Mouse (Mus musculus) midbrain, postnatal 0 days (tissue): ENCODE results near the gene Adipor1. TPM values are rescaled to one million over a fixed set of nuclear protein-coding genes. Genes with fewer than 3 reads are reported as not detected.
A peak's percentile ranks its signal among the peaks of the same experiment; 100 is the strongest.

Source experiments
- ATAC-seq: fragments of 200-750 bp; cut with Nextera tagmentation; 2 replicates; pipeline ENCODE4 v1.8.0; 2017; ENCODE audit warnings: moderate number of reproducible peaks, mild to moderate bottlenecking, moderate TSS enrichment, moderate library complexity; ENCODE audit not compliant: low FRiP score
- DNase-seq: peaks from one replicate; pipeline ENCODE4 v3.0.0-alpha.2; 2015; ENCODE audit warnings: low spot score
- H3K27ac ChIP-seq: fragments of 300-500 bp; sonication (generic); 2 replicates; pipeline ENCODE4 v1.5.1; 2014; ENCODE audit warnings: low read depth, mild to moderate bottlenecking, low read length, mixed read lengths
- H3K27me3 ChIP-seq: fragments of 300-500 bp; sonication (generic); 2 replicates; pipeline ENCODE4 v1.6.1; 2014; ENCODE audit warnings: low read length, control low read depth, mixed read lengths; ENCODE audit not compliant: insufficient read depth
- H3K36me3 ChIP-seq: fragments of 300-500 bp; sonication (generic); 2 replicates; pipeline ENCODE4 v1.6.1; 2014; ENCODE audit warnings: low read length, control low read depth, mixed read lengths; ENCODE audit not compliant: insufficient read depth
- H3K4me1 ChIP-seq: fragments of 300-500 bp; sonication (generic); 2 replicates; pipeline ENCODE4 v1.6.1; 2014; ENCODE audit warnings: mild to moderate bottlenecking, control low read depth, antibody characterized with exemption, low read length, mixed read lengths; ENCODE audit not compliant: insufficient read depth
- H3K4me2 ChIP-seq: fragments of 300-500 bp; sonication (generic); 2 replicates; pipeline ENCODE4 v1.6.1; 2014; ENCODE audit warnings: low read depth, mild to moderate bottlenecking, low read length, mixed read lengths; ENCODE audit not compliant: poor library complexity, severe bottlenecking
- H3K4me3 ChIP-seq: fragments of 300-500 bp; sonication (generic); 2 replicates; pipeline ENCODE4 v1.5.1; 2014; ENCODE audit warnings: low read depth, mild to moderate bottlenecking, low read length, moderate library complexity
- H3K9ac ChIP-seq: fragments of 300-500 bp; sonication (generic); replicated peaks from 2 replicates; pipeline ENCODE4 v1.6.1; 2014; ENCODE audit warnings: mild to moderate bottlenecking, low read length, moderate library complexity, mixed read lengths; ENCODE audit not compliant: poor library complexity, severe bottlenecking
- H3K9me3 ChIP-seq: fragments of 300-500 bp; sonication (generic); 2 replicates; pipeline ENCODE4 v1.6.1; 2016; ENCODE audit warnings: low read length, control low read depth
- CTCF ChIP-seq: IDR thresholded peaks from 2 replicates; pipeline ENCODE4 v1.5.1; 2016; ENCODE audit warnings: antibody characterized with exemption, mild to moderate bottlenecking
- WGBS: fragments of 180-500 bp; shearing (Covaris S2); extraction: QIAGEN DNeasy Blood & Tissue Kit; methylation state at CpG from one replicate; pipeline ENCODE4 v1.1.7; 2014; 5-methylcytosine and 5-hydroxymethylcytosine counted together
- polyA plus RNA-seq: library from polyadenylated mRNA; unstranded; fragments of >200 nt; fragmentation: Nextera tagmentation; extraction: Ambion mirVana; gene quantifications from 2 replicates; pipeline ENCODE4 v1.2.1, GENCODE M21; 2015
- total RNA-seq: library from RNA; depleted of rRNA; stranded (reverse); fragments of >200 nt; gene quantifications from 2 replicates; pipeline ENCODE4 v1.2.3, GENCODE M21; 2014; rRNA removed

The Adipor1 gene
- total RNA-seq (98.7 and 110 TPM in 2 replicates), polyA plus RNA-seq (74.1 and 80.5 TPM in 2 replicates)

- H3K36me3 ChIP-seq: no peaks in the 10 kb centered on the region
- ATAC-seq: peak; percentile 100
Measured at GRCm38 (mm10) chr1:134415168-134415831, at the start of gene Adipor1. Adipor1 (plus strand) TSS chr1:134415378.

GRCm38 (mm10) chr1:134365491-134365890 lies 49.7 kb upstream of the Adipor1 start:
- Histone ChIP-seq H3K36me3 (no peaks in the 10 kb centered on the region), H3K9me3 (no peaks in the 10 kb centered on the region), H3K27ac (no peak overlapping the region), H3K27me3 (no peaks in the 10 kb centered on the region), H3K9ac (no peak overlapping the region), H3K4me3 (no peak overlapping the region), H3K4me2 (no peak overlapping the region), H3K4me1 (no peaks in the 10 kb centered on the region)
- DNase-seq (no peak), ATAC-seq (no peak)
- 72% methylated on average over 5 of the region's 5 CpGs for WGBS
- no peak for TF ChIP-seq CTCF

More at GRCm38 (mm10) chr1:134415168-134415831, at the start of gene Adipor1:
- H3K9me3 ChIP-seq: no peaks in the 10 kb centered on the region
- no peak for TF ChIP-seq CTCF
- H3K4me2 ChIP-seq: peak within 1 kb of the TSS; percentile 66
- H3K4me3 ChIP-seq: peak within 1 kb of the TSS; percentile 95
- H3K4me1 ChIP-seq: 0 out of 2 replicates have a peak, but pooled peaks cover 7% of the 10 kb centered on the region
- DNase-seq: peak; percentile 97
- 0% methylated on average over 53 of the region's 77 CpGs for WGBS
- peak within 1 kb of the TSS; percentile 81 for H3K27ac ChIP-seq
- no peaks in the 10 kb centered on the region for H3K27me3 ChIP-seq
- H3K9ac ChIP-seq: peak within 1 kb of the TSS; percentile 87

DNA sequence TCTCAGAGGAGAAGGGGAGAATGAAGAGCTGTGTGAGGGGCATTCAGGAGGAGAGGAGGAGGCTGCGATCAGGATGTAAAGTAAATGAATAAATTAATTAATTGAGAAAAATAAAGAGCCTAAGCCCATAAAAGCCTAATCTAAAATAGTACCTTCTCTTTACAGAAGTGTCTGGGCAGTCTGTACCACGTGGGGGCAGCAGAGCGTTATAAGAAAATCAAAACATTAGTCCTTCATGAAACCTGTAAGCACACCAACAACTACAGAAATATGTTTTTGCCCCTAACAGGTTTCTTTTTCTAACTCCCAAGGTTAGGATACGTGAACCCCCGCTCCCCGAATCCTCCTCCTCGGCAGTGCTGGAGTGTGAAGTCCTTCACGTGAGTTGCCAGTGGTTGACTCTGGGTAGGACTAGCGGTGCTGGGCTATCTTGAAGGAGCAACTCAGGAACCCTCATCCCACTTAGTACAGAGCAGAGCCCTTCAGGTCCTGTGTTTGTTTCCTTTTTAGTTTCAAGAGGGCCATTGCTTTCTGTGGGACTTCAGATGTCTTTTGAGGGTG lies 46.3 kb upstream of the Adipor1 start:
- TF ChIP-seq CTCF: peak; percentile 77
- WGBS: 57% methylated on average over 9 of the region's 9 CpGs
- DNase-seq: peak; percentile 66
- Histone ChIP-seq H3K4me1 (no peaks in the 10 kb centered on the region), H3K9me3 (no peaks in the 10 kb centered on the region), H3K36me3 (no peaks in the 10 kb centered on the region), H3K27ac (no peak overlapping the region), H3K4me3 (no peak overlapping the region), H3K9ac (no peak overlapping the region), H3K27me3 (no peaks in the 10 kb centered on the region), H3K4me2 (no peak overlapping the region)
- no peak for ATAC-seq

DNA sequence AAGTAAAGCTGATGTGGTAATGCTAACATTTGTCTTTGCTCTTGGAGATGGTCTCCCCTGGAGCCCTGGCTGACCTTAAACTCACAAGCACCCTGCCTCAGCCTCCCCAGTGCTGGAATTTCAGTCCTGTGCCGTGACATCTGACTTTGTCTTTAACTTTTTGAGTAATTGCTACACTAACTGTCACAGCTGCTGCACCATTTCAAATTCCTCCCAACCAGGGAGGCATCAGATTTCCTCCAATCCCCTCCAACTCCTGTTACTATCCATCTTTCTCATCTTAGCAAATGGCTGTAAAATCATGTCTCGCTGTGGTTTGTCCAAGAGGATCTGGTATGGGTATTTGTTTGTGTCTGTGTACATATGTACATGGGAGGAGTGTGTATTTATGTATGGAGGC lies 41.1 kb upstream of the Adipor1 start:
- H3K27ac ChIP-seq: no peak overlapping the region
- no peak for ATAC-seq
- 70% methylated on average over 2 of the region's 2 CpGs for WGBS
- H3K4me1 ChIP-seq: no peaks in the 10 kb centered on the region
- no peak overlapping the region for H3K9ac ChIP-seq
- DNase-seq: no peak
- no peaks in the 10 kb centered on the region for H3K27me3 ChIP-seq
- no peak for TF ChIP-seq CTCF
- H3K4me2 ChIP-seq: no peak overlapping the region
- no peaks in the 10 kb centered on the region for H3K9me3 ChIP-seq
- no peaks in the 10 kb centered on the region for H3K36me3 ChIP-seq
- no peak overlapping the region for H3K4me3 ChIP-seq

GRCm38 (mm10) chr1:134381051-134381450 lies 34.1 kb upstream of the Adipor1 start:
- Histone ChIP-seq H3K27me3 (no peaks in the 10 kb centered on the region), H3K4me3 (no peak overlapping the region), H3K4me1 (peaks cover 3% of the 10 kb centered on the region; the same call in 1 of the 2 replicates), H3K9me3 (no peaks in the 10 kb centered on the region), H3K9ac (no peak overlapping the region), H3K27ac (no peak overlapping the region), H3K4me2 (no peak overlapping the region), H3K36me3 (no peaks in the 10 kb centered on the region)
- DNase-seq (no peak), ATAC-seq (no peak)
- 86% methylated on average over 2 of the region's 2 CpGs for WGBS
- no peak for TF ChIP-seq CTCF
